Mouse (Mus musculus) embryonic stem cell, embryonic (primary cell): ENCODE measurements around the gene Ubxn2a.
"Not testable (repeated sequence)": the region's sequence is repeated elsewhere in the genome, so short reads cannot be mapped to it uniquely, and the experiment has no call there.

ENCODE experiments used
- CTCF ChIA-PET, 4 experiments: fragments of 300-600 bp in 2 of 4; fragments of 350-600 bp in 2 of 4; sonication (Branson Sonifier 250); formaldehyde crosslinking; loops; one replicate each; lab custom pipeline; 2022; ENCODE audit warnings: inconsistent platforms in 2 of 4; lab: Charles Lee
- POLR2A ChIA-PET, 4 experiments: fragments of 300-600 bp in 2 of 4; fragments of 350-600 bp in 2 of 4; sonication (Branson Sonifier 250); formaldehyde crosslinking; loops; one replicate each; lab custom pipeline; 2022; ENCODE audit warnings: antibody characterized with exemption in 4 of 4, inconsistent platforms in 1 of 4; lab: Charles Lee

The Ubxn2a gene

DNA sequence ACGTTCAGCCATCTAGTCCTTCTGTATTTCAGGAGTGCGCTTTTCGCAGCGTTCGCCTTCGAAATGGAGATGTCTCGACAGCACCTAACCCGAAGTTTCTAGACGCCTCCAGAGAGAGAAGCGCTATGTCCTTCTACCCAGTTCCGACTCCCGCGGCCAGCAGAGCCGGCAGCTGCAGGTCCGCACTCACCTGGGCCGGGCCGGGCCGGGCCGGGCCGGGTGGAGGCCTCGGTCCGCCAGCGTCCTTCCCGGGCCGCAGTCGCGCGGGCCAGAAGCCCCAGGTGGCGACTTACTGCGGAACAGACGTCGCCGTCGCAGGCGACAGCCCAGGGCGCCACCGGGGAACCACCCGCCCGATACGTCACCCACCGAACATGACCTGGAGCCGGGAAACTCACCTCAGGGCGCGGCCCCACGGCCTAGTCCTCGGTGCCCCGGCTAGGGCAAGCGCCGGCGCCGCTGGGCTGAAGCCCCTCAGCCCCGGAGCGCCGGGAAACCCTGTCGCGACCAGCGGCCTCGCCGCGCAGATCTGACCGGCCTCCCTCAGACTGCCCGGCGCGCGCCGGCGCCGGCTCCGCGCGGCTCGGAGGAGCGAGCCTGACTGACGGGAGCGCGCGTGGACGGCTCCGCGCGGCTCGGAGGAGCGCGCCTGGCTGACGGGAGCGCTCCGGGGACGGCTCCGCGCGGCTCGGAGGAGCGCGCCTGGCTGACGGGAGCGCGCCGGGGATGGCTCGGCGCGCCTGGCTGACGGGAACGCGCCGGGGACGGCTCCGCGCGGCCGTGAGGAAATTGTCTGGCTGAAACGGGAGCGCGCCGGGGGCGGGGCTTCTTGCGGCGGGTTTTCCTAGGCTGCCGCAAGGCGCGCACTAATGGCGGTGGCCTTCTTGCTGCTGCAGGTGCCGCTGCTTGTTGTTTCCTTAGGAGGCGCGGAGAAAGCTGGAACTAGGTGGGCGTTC lies at the start of gene Ubxn2a:
Gene Ubxn2a (minus strand): TSS at position 755 of the 956 bp plus-strand sequence.
- ChIA-PET CTCF (interaction anchor here (0.7 to 2.8 kb wide), 4 partner anchors 10 to 18 kb away, joined by 3 to 22 read pairs (median 5); partner anchors contain the start of gene Atad2b (in 3 of the 4)), POLR2A (interaction anchor here (0.7 to 21.5 kb wide), 20 partner anchors 8 to 549 kb away, joined by 3 to 445 read pairs (median 10); partner anchors contain the start of genes Atad2b (in 4 of the 4) and Mfsd2b (in 1 of the 4))

DNA sequence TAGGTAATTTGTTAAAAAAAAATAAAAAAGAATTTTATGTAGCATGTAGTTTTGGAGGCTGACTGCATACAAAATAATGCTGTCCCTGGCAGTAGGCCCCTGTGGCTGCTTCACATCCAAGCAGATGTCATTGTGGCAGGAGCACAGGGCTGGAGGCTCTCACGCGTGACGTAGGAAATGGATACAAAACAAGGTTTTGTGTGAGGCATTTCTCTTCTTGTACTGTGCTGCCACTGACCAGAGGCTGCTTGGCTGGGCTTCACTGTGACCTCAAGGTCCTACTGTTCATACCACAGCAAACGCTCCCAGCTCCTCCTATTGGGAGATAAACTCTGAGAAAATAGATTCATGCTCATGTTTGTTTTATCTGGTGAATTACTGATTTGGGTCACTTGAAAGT lies 45.7 kb upstream of the Ubxn2a start:
- POLR2A ChIA-PET, result interaction anchor here in 1 of 4 experiments (1.3 kb wide), 1 partner anchor 34 kb away, joined by 4 read pairs; no protein-coding TSS in a partner anchor
- CTCF ChIA-PET, result no interaction called here

DNA sequence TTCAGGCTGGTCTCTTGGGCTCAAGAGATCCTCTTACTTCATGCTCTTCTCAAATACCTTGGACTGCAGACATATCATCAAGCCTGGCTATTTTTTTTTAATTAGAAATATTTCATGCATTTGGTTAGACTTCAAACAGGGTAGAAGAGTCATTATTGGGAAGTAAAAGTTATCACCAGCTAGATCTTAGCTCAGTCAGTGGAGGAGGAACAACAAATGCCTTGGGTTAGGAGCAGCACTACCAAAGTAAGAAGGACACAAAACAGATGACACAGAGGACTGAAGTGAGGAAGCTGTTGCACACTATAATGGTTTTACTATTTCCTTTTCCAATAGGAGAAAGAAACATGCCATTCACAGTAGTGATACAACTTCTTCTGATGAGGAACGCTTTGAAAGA lies 44.8 kb upstream of the Ubxn2a start:
- ChIA-PET POLR2A (interaction anchor here in 1 of 4 experiments (0.6 kb wide), 1 partner anchor 97 kb away, joined by 3 read pairs; no protein-coding TSS in a partner anchor), CTCF (no interaction called here)

DNA sequence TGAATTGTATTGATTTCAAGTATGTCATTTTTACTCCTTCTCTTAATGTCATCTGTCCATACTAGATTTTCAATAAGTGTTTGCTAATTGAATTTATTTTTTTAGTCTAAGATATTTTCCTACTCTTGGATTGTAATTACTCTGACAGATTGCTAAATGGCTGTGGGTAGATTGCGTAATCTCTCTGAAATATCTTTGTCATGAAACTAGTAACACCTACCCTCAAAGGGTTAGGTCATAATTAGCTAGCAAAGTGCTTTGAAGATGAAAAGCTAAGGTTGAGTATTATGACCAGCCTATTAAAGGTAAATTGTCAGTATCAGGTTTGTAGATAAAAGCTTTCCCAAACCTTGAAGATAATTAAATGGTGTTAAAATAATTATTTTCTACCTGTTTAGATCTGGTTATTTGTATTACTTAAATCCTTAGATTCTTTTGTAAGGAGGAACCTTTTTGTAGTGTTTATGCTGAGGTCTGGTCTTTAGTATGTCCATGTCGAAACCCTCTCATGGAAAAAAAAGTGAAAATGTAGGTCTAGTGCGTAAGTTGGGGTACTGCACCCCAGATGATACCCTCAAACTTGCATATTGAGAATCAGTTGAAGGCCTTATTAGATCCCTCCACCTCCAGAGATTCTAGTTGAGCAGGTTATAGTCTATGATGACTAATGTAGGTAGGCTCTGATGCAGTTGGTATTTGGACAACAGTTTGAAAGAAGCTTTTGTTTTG lies 23.5 kb upstream of the Ubxn2a start:
- POLR2A ChIA-PET, result interaction anchor here in 2 of 4 experiments (0.9 to 6.0 kb wide), 7 partner anchors 12 to 110 kb away, joined by 3 to 71 read pairs (median 4); partner anchors contain the start of genes Atad2b (in 2 of the 2) and Mfsd2b (in 1 of the 2)
- CTCF ChIA-PET, result interaction anchor here in 1 of 4 experiments (0.6 kb wide), 1 partner anchor 1359 kb away, joined by 16 read pairs; no protein-coding TSS in a partner anchor

DNA sequence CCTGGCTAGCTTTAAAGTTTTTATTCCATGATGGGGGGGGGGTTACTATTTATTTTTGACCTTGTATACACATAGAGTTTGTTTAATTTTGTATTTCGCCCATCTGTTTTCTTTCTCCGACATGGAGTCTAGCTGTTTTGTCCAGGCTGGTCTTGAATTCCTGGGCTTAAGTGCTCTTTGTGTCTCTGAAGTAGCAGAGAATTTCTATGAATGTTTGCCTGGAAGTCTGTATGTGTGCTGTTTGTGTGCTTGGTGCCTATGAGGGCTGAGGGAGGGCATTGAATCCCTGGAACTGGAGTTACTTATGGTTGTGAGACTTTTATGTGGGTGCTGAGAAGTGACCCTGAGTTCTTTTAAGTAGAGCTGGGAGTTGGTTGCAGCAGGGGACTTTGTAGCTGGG lies 20.7 kb upstream of the Ubxn2a start:
- ChIA-PET POLR2A (interaction anchor here in 3 of 4 experiments (0.6 to 6.0 kb wide), 16 partner anchors 9 to 1317 kb away, joined by 3 to 71 read pairs (median 4); partner anchors contain the start of gene Atad2b (in 3 of the 3)), CTCF (interaction anchor here in 3 of 4 experiments (0.8 to 4.9 kb wide), 3 partner anchors 10 kb away, joined by 3 to 20 read pairs (median 8); partner anchors contain the start of gene Atad2b (in 2 of the 3))

DNA sequence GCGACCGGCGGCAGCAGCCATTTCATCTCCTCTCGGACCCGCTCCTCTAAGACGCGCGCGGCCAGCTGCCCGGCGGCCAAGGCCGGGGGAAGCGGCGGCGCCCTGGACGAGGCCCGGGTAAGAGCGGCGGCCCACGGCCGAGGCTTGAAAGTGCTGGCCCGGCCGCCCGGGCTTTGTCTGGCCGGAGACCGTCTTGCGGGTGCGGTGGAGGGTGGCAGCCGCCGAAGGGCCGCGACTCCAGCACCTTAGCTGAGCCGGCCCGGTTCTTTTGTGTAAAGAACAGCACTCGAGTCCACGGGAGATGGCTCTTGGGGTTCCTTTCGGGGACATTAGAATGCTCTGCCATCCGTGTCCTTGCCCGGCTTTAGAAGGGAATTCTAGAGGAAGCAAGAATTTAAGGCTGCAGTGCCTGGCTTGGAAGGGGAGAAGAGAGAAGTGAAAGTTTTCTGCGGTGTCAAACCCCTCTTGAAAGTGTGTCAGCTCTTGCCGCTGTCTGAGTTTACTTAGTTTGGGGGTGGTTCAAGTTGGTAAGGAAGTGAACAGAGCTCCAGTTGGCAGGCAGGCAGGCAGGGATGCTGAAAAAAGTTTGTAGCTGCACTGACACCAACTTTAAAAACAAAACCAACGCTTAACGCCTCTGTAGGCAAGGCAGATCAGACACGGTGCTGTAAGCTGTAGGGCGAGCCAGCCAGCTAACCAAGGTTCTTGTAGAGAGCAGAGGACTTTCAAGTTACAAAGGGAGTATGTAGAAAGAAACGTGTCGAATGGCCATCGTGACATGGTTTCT lies 10.5 kb upstream of the Ubxn2a start:
- CTCF ChIA-PET, result interaction anchor here (0.6 to 2.9 kb wide), 42 partner anchors 8 to 149 kb away, joined by 3 to 22 read pairs (median 4); partner anchors contain the start of genes Mfsd2b (in 3 of the 4), Fam228b (in 1 of the 4), Pfn4 (in 1 of the 4) and Sf3b6 (in 1 of the 4)
- POLR2A ChIA-PET, result interaction anchor here (0.5 to 12.4 kb wide), 75 partner anchors 8 to 684 kb away, joined by 3 to 445 read pairs (median 5); partner anchors contain the start of genes Mfsd2b (in 4 of the 4), Sf3b6 (in 3 of the 4), Fam228b (in 2 of the 4) and Ubxn2a (in 2 of the 4)

DNA sequence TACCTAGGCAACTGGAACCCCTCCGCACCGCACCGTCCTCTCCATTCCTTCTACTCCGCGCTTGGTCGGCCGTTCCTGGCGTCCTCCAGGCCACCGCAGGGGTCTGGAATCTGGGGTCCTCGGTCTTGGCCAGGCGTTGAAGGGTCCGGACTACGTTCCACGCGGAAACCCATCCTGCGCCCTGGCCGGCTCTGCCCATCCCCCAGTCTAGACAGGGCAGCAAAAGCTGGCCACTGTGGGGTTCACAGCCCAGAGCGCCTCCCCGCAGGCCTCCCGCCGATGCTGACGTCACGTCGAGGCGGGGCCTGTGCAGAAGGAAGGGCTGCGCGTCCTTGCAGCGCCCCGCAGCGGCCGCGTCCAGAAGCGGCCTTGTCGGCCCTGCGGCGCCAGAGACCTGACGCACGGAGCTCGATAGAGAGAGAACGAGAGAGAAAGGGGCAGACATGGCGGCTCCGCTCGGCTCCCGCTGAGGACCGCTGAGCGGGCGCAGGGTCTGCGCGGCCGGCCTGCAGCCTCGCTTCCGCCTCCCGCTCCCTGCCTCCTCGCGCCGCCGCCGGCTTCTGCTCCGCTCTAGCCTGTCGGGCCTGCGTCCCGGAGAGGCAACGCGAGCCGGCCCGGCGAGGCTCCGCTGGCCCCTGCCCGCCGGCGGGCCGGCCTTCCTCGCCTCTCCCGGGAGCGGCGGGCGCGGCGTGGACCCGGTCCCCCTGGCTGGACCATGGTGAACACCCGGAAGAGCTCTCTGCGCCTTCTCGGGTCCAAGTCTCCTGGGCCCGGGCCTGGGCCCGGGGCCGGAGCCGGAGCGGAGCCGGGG lies 9.7 kb upstream of the Ubxn2a start, which contains the start of gene Atad2b:
Gene Atad2b (plus strand): TSS at position 360 of the 811 bp plus-strand sequence.
- CTCF ChIA-PET, result interaction anchor here (0.6 to 2.9 kb wide), 44 partner anchors 9 to 188 kb away, joined by 3 to 22 read pairs (median 4); partner anchors contain the start of genes Mfsd2b (in 3 of the 4), Fam228b (in 1 of the 4), Pfn4 (in 1 of the 4) and Sf3b6 (in 1 of the 4)

DNA sequence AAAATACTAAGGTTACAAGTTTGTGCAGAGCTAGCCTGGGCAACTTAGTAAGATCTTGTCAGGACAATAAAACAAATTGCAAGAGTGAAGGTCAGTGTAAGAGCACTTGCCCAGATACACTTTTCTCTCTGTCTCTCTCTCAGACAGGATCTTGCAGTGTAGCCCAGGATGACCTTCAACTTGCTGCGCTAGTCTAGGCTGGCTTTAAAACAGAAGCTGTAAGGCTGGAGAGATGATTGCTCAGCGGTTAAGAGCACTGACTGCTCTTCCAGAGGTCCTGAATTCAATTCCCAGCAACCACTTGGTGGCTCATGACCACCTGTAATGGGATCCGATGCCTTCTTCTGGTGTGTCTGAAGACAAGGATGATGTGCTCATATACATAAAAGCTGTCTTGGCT lies 7.4 kb upstream of the Ubxn2a start:
- POLR2A ChIA-PET, result interaction anchor here (0.6 to 12.4 kb wide), 39 partner anchors 9 to 681 kb away, joined by 3 to 445 read pairs (median 5); partner anchors contain the start of genes Mfsd2b (in 3 of the 4), Sf3b6 (in 3 of the 4), Cenpo (in 1 of the 4) and Ptrhd1 (in 1 of the 4)
- CTCF ChIA-PET, result interaction anchor here in 2 of 4 experiments (0.7 to 1.2 kb wide), 5 partner anchors 9 to 523 kb away, joined by 3 to 5 read pairs (median 3); no protein-coding TSS in a partner anchor

More for the DNA sequence above, 9.7 kb upstream of the Ubxn2a start, which contains the start of gene Atad2b:
- POLR2A ChIA-PET, result interaction anchor here (0.5 to 12.4 kb wide), 67 partner anchors 9 to 558 kb away, joined by 3 to 445 read pairs (median 6); partner anchors contain the start of genes Mfsd2b (in 4 of the 4), Sf3b6 (in 3 of the 4), Fam228b (in 2 of the 4) and Ubxn2a (in 2 of the 4)

DNA sequence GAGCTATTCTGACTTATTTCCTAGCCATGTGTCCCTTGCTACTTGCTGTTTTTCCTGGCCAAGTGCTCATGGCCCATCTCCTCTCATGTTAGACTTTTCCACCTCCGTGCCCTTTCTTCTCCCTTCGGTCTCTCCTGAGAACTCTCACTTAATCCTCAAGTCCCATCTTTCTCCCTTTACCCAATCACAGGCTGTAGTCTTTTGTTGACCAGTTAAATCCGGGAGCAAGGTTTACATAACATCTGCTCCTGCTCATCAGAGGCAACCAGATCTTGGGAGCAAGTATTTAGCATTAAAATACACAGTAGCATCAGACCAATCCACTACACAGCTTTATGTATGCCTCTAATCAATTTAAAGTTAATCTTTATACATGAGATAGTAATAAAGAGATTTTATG lies 6.9 kb upstream of the Ubxn2a start:
- CTCF ChIA-PET, result interaction anchor here in 3 of 4 experiments (0.6 to 1.2 kb wide), 5 partner anchors 9 to 522 kb away, joined by 3 to 5 read pairs (median 3); no protein-coding TSS in a partner anchor
- POLR2A ChIA-PET, result interaction anchor here (0.7 to 12.4 kb wide), 32 partner anchors 8 to 1144 kb away, joined by 3 to 445 read pairs (median 5); partner anchors contain the start of genes Mfsd2b (in 3 of the 4), Cenpo (in 1 of the 4), Ptrhd1 (in 1 of the 4) and Sf3b6 (in 1 of the 4)

DNA sequence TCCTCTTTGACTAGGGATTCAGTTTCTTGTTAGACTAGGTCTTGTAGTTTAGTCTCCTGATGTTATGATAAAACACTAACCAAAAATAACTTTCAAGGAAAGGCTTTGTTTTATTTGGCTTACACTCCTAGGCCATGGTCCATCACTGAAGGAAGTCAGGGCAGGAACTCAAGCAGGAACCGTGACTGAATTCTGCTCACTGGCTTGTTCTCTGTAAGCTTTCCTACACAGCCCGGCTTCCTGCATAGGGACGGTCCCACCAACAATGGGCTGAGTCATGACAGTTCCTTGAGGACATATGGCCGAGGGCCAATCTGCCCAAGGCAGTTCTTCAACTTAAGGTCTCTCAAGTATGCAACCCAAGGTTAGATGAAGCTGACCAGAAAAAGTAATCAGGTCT lies 4.2 kb upstream of the Ubxn2a start:
- CTCF ChIA-PET, result interaction anchor here in 1 of 4 experiments (0.6 to 0.7 kb wide), 2 partner anchors 37 to 464 kb away, joined by 4 to 5 read pairs; partner anchors contain the start of genes Klhl29 and Mfsd2b
- POLR2A ChIA-PET, result interaction anchor here in 3 of 4 experiments (0.6 to 12.4 kb wide), 15 partner anchors 9 to 927 kb away, joined by 3 to 445 read pairs (median 4); partner anchors contain the start of genes Mfsd2b (in 2 of the 3) and Ubxn2a (in 1 of the 3)

DNA sequence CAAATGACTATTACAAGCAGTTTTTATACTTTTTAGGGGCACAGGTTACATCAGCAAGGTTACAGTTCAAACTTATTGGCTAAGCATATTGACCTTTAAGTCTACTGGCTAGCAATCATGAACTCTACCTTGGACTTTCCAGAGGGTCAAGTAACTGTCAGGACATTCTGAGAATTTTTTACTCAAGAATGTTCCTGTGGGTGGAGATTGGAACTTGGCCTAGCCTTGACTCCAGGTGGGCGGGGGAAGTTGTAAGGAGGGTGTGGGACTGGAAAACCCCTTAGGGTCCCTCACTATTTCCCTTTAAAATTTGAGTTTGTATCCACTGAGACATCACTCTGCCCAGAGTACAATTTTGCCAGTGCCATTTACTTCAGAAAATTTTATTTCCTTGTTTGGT lies 3.0 kb upstream of the Ubxn2a start:
- POLR2A ChIA-PET, result interaction anchor here in 1 of 4 experiments (10.8 kb wide), 1 partner anchor 10 kb away, joined by 445 read pairs; the partner anchor contains the start of gene Ubxn2a
- CTCF ChIA-PET, result not testable (repeated sequence)

DNA sequence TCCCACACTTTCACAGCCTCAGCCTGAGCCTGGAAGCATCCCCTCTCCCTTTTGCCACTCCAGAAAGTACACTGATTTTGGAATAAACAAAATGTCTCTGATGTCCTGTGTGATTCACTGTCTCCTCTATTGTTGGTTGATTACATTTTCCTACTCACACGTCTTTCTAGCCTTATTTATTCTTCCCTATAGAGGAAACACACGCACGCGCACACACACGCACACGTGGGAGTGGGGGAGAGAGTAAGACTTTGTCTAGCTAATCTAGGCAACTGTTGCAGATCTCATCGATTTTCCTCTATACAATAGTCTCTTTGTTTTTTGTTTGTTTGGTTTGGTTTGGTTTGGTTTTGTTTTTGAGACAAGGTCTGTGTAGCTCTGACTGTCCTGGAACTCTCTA lies 886 bp upstream of the Ubxn2a start:
- POLR2A ChIA-PET, result interaction anchor here (0.6 to 21.5 kb wide), 19 partner anchors 8 to 551 kb away, joined by 3 to 445 read pairs (median 7); partner anchors contain the start of genes Atad2b (in 4 of the 4), Mfsd2b (in 2 of the 4) and Klhl29 (in 1 of the 4)

DNA sequence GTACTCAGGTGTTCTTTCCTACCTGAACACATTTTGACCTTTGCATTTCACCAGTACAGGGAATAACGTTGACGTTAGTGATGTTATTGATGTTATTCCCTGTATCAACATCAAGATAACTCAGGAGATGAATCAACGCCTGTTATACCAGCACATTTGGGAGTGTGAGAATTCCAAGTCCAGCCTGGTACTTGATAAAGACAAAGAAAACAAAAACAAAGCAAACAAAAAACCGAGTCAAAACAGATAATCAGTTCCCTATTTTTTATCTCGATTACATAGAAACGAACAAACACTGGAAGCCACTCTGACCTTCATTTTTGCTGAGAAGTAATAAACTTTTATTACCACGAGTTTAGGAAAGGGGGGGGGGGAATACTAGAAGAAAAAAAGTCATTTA lies 1.0 kb downstream of the Ubxn2a start:
- CTCF ChIA-PET, result interaction anchor here (0.7 to 2.8 kb wide), 8 partner anchors 9 to 33 kb away, joined by 3 to 22 read pairs (median 5); partner anchors contain the start of genes Atad2b (in 2 of the 4) and Mfsd2b (in 1 of the 4)
- POLR2A ChIA-PET, result interaction anchor here (0.6 to 21.5 kb wide), 21 partner anchors 9 to 318 kb away, joined by 3 to 445 read pairs (median 7); partner anchors contain the start of genes Atad2b (in 3 of the 4) and Mfsd2b (in 3 of the 4)

More for the DNA sequence above, 886 bp upstream of the Ubxn2a start:
- CTCF ChIA-PET, result interaction anchor here in 3 of 4 experiments (0.7 to 1.7 kb wide), 3 partner anchors 9 to 10 kb away, joined by 3 to 6 read pairs (median 4); partner anchors contain the start of gene Atad2b (in 3 of the 3)

DNA sequence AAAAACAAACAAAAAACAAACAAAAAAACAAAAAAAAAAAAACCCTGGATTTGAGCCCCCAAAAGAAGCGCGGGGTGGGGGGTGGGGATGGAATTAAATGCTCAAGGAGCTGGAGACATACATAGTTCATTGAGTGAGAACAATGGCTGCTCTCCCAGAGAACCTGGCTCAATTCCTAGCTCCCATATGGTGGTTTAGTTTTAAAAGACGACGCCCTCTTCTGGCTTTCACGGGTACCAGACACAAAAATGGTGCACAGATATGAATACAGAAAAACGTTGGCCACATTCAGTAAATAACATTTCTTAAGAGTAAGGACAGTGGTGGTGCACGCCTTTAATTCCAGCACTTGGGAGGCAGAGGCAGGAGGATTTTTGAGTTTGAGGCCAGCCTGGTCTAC lies 1.6 kb downstream of the Ubxn2a start:
- POLR2A ChIA-PET, result interaction anchor here (0.5 to 21.5 kb wide), 32 partner anchors 9 to 1032 kb away, joined by 3 to 445 read pairs (median 5); partner anchors contain the start of genes Atad2b (in 4 of the 4), Mfsd2b (in 4 of the 4), Fam228b (in 1 of the 4) and Pfn4 (in 1 of the 4)
- CTCF ChIA-PET, result interaction anchor here (0.6 to 2.8 kb wide), 14 partner anchors 9 to 1526 kb away, joined by 3 to 22 read pairs (median 4); partner anchors contain the start of genes Atad2b (in 3 of the 4) and Mfsd2b (in 1 of the 4)
